Mouse (Mus musculus) thymus, adult 18-20 months (tissue): ENCODE data around the gene Knl1.
A peak's percentile ranks its signal among the peaks of the same experiment; 100 is the strongest.

ENCODE experiments used
- DNase-seq, 2 experiments: peaks; one replicate each; pipeline ENCODE4 v3.0.0; 2022; ENCODE audit warnings: mixed read lengths in 2 of 2

The Knl1 gene

GRCm38 (mm10) chr2:119040882-119041281 is 6.0 kb upstream of the Knl1 start:
- DNase-seq, result no peak

DNA sequence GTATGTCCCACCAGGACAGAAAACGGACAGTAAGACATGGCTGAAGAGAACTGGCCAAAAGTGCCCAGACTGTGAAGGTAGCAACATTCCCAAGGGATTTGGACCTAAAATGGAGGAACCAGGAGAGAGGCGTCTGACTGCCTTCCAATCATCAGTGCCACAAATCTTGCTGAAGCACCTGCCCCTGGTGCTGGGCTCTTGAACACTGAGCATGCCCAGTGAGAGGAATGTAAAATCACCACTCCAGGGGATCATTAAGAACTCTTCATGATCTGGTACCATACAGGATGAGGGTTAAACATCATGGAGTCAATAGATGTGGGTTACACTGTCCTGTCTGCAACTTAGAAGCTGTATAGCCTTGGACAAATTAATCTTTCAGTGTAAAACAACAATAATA is 1.8 kb upstream of the Knl1 start:
- DNase-seq, result no peak

DNA sequence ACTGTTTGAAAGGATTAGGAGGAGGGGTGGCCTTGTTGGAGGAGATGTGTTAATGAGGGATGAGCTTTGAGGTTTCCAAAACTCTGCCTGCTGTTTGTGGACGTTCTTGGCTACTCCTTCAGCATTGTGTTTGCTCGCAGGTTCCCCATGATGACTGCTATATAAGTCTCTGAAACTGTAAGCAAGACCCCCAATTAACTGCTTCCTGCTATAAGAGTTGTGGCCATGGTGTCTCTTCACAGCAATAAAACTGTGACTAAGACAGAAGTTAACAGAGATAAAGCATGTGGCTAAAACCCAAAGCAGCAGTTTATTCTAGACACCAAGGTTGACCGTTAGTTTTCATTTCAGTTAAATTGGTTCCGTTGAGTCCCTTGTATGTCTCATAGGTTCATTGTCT is 930 bp downstream of the Knl1 start:
- no peak for DNase-seq

- DNase-seq, result no peak
Measured at GRCm38 (mm10) chr2:119050132-119050650, 3.3 kb downstream of the Knl1 start.

- no peak for DNase-seq
Measured at GRCm38 (mm10) chr2:119060139-119060538, 13.2 kb downstream of the Knl1 start.

- no peak for DNase-seq
Measured at GRCm38 (mm10) chr2:119072397-119072796, 25.5 kb downstream of the Knl1 start.

DNA sequence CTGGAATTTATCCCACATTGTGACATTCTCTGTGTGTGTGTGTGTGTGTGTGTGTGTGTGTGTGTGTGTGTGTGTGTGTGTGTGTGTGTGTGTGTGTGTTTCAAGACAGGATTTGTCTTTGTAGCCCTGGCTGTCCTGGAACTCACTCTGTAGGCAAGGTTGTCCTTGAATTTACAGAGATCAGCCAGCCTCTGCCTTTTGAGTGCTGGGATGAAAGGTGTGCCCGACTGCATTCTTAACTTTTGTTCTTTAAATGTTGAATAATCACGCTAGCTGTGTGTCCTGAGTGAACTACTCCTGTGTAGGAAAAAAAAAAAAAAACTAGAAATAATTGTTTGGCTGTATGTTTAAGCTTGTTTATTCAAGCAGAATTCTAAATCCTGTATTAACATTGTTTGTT is 39.2 kb downstream of the Knl1 start:
- DNase-seq, result no peak

- no peak for DNase-seq
Measured at GRCm38 (mm10) chr2:119101552-119101951, 54.6 kb downstream of the Knl1 start.

- no peak for DNase-seq
Measured at GRCm38 (mm10) chr2:119106583-119106982, 59.7 kb downstream of the Knl1 start.

GRCm38 (mm10) chr2:119108554-119108953 is 61.6 kb downstream of the Knl1 start:
- DNase-seq, result no peak

- DNase-seq, result no peak
Measured at GRCm38 (mm10) chr2:119111060-119111459, 64.1 kb downstream of the Knl1 start.

DNA sequence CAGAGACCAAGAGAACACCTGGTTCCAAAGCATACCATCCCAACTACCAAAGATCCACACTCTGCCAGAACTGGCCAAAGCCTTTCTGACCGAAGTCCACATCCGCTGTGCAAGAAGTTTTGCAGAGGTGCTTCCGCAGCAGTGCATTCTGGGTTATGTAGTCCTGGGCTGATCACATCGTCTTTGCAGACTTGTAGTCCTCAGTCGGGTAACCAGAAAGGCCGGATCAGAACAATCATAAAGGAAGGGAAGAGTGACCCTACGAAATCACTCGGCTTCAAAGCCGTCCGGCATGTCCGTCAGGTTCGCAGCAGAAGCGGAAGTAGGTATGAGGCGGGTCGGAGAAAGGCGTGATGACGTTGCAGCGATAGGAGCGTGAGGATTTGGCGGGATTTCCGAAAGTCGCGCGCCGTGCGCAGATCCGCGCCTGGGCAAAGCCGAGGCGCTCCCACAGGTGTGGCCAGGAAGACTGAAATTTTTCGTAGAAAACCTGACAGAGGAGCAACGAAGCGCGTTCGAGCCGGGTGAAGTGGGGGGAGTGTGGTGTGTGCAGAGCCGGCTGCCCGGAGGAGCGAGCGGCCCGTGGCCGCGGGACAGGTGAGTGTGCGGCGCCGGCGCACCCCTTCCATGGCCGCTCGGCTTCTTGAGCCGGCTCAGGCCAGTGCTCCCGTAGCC is 65.7 kb downstream of the Knl1 start, which contains the start of gene Rad51:
Gene Rad51 (plus strand): TSS at position 356 of the 675 bp plus-strand sequence.
- DNase-seq, result peak; percentile 59 to 75

DNA sequence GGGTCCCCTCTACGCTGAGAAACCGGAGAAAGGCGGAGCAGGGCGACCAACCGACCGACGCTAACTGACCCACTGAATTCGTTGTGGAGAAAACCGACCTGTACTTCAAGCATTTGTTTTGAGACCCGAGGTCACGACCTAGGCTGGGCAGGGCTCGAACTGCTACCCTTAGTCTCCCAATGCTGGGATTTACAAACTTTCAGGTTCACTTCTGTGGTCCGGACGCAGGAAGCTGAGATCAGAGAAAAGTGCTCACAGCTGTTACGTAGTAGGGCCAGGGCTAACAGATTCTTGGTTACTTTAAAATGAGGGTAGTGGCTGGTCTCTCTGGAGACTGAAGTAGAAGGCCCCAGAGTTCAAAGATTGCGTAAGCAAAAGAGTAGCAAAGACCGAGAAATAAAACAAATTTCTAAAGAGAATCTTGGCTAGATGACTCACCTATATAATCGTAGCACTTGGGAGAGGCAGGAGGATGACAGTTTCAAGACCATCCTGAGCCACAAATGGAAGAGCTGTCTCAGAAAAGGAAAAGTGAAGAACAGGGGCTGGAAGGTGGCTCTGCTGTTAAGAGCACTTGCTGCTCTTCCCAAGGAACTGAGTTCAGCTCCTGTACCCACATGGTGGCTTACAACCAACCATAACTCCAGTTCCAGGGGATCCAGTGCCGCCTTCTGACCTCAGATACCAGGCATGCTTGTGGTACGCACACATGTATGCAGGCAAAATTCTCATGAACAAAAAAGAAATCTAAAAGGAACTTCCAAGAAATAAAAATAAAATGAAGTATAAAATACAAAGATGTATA is 66.4 kb downstream of the Knl1 start:
- no peak for DNase-seq

- no peak for DNase-seq
Measured at GRCm38 (mm10) chr2:119136346-119136898, 89.5 kb downstream of the Knl1 start.

GRCm38 (mm10) chr2:119145199-119145598 is 98.3 kb downstream of the Knl1 start:
- DNase-seq, result no peak

- no peak for DNase-seq
Measured at GRCm38 (mm10) chr2:119146435-119146834, 99.5 kb downstream of the Knl1 start.

GRCm38 (mm10) chr2:119147160-119147678 is 100.3 kb downstream of the Knl1 start:
- DNase-seq, result no peak

GRCm38 (mm10) chr2:119147775-119148174 is 100.9 kb downstream of the Knl1 start:
- no peak for DNase-seq

DNA sequence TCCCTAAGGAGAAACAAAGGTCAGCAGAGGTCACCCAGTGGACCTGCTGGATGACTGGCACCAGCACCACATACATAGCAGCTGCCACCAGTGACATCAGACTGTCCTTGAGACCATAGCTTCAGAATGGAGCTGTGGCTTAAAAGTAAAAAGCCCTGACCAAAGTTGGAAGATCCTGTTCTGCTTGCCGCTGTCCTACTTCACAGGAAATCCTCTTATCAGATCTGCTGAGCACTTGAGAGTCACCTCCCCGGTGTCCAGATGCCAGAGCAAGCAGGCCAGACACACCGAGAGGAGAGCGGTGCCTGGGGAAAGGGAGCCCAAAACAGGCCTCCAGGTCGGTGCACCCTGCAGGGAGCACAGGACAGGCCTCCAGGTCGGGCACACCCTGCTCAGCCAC is 105.3 kb downstream of the Knl1 start:
- no peak for DNase-seq

- no peak for DNase-seq
Measured at GRCm38 (mm10) chr2:119154683-119155082, 107.8 kb downstream of the Knl1 start.
